Mouse (Mus musculus): ENCODE data around the gene Pex5l.

The Pex5l gene

DNA sequence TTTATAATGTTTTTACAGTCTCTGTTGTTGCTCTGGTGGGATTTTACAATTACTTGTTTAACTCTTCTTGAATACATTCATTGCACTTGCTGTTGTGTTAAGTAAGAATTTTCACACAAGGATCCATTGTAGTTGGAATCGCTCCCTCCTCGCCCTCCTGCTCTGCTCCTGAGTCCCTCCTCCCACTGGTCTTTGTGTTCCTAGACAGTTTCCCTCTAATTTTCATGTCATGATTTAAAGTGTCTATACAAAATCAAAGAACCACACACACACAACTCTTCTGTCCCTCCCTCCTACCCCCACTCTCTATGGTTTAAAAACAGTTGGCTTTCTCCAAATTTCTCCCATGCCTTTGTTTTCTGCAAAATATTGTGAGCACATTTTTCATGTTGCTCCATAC lies 81.6 kb downstream of the Pex5l start:
- DNase-seq, result no peak

DNA sequence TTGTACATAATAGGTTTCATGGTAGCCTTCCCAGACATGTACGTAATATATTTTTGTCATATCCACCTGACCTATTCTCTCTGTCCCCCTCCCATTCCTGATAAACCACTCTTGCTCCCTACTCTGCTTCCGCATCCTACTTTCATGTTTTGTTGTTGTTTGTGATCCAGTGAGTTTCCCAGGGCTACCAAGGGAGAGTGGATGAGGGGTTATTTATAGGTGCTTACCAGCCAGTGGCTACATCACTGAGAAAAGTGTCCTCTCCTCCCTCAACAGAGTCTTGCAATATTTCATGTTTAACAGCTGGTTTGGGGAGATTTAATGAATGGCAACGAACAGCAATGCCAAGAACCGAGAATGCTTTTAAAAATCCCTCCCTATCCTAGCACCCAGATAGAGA lies 82.0 kb downstream of the Pex5l start:
- no peak for DNase-seq

- no peak for DNase-seq
These were observed 82.6 kb downstream of the Pex5l start for GRCm38 (mm10) chr3:33060343-33060937.

GRCm38 (mm10) chr3:33048304-33048703 lies 94.7 kb downstream of the Pex5l start:
- no peak for DNase-seq

DNA sequence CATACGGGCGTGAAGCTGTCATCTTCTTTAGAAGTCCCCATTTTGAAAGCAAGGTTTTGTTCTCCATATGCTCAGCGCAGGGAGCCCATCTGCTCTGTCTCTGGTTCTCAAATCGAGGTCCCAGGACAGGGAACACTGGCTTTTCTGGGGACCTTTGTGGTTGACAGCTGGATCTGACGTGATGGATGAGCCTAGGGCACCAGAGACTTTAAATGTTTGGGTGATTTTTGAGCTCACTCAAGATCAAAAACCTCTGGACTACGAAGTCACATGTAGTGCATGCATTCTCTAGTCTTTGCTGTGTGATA lies 98.3 kb downstream of the Pex5l start:
- DNase-seq, result no peak

GRCm38 (mm10) chr3:33043896-33044798 lies 98.9 kb downstream of the Pex5l start:
- peak; percentile 37 for DNase-seq

GRCm38 (mm10) chr3:33024566-33024965 lies 118.5 kb downstream of the Pex5l start:
- DNase-seq, result no peak

GRCm38 (mm10) chr3:33003901-33004300 lies 139.1 kb downstream of the Pex5l start:
- DNase-seq, result no peak

GRCm38 (mm10) chr3:33001769-33002168 lies 141.3 kb downstream of the Pex5l start:
- no peak for DNase-seq

DNA sequence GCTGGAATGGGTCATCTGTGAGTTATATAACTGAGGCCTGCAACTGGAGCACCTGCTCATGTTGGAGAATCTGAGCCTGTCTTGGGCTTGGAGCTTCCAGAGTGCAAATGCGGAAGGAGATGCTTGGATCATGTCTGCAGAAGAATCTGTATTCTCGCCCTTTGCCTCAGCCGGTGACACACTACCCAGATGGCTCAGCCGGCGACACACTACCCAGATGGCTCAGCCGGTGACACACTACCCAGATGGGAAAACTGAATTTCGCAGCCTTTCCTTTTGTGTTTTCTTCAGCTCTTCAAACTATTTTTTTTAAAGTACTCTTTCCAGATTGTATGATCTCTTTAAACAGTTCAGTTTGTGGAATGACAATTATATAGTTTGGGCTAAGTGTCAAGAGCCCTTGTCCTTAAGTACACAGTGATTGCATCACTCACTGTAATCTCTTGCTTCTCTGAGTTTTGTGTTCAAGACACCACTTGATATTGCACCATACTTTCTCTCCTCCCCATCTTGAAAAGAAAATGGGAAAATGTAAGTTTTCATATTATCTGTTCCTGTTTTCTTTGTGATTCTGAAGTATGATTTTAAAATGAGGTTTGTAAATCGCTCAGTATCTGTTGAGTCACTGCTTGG lies 142.5 kb downstream of the Pex5l start:
- peak; percentile 15 for DNase-seq

GRCm38 (mm10) chr3:32991713-32992575 lies 151.1 kb downstream of the Pex5l start:
- no peak for DNase-seq

DNA sequence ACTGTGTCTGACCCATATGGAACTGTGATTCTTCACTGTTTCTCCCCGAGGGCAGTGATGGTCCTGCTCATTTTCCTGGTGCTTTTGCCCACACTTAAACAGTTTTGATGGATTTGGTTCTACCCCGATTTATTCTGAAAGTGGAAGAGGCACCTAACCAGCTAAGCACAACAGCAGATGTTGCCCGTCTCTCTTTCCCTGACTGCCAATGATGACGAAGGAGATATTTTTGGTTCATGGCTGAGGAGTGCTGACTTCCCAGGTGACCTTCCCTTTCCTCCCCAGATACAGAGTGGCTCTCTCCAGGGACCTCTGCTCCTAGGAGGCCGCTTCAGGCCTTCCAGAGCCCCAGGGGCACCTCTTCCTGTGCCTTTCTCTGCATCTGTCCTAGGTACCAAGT lies 155.2 kb downstream of the Pex5l start:
- DNase-seq, result no peak

DNA sequence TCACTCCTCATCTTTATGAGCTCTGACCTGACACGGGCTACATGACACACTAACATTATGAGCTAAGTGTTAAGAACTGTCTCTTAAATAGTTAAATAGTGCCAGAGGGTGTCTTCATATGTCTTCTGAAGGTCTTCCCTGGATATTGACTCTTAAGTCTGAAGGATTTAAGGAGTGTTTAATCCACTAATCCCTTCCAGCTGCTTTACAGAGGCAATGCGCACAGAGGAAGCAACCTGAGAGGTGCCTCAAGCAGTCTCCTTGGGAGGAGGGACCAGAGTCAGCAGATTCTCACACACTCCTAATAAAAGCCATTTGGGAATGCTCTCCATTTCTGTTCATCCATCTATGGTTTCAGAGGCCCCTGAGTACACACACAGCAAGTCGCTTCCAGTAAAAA lies 157.9 kb downstream of the Pex5l start:
- no peak for DNase-seq

- DNase-seq, result no peak
These were observed 163.1 kb downstream of the Pex5l start for GRCm38 (mm10) chr3:32979981-32980380.

DNA sequence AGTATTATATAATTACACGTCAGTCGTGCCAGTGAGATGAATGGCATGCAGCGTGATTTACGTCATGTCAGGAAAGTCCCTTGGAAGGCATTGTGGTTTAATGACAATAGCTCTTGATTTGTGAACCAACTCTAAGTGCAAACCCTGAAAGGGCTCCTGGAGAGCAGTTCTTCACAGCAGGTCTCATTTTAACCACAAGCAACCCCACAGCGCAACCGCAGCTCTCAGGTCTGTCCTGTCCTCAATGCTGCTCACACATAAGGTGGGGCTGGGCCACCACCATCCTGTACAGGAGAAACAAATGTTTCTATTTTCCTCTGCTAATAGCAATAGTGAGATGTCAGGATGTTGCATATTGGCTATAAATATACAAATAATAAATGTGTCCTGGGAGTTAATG lies 163.8 kb downstream of the Pex5l start:
- DNase-seq, result no peak

DNA sequence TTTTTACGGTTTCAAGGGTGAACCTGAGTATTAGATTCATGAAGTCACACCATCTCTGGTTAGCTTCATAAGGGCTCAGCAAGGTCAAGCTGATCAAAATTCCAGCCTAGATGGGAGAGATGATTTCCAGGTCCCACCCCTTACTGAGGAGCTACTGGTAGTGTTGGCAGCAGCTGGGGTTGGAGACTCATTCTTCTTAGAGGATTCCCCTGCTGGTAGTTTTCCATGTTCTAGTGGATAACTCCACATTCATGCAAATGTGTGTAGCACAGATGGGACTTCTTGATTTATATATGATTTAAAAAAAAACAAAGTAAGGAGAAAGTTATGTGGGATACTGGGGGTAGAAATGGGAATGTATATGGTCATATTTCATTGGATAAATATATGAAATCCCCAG lies 172.8 kb downstream of the Pex5l start:
- DNase-seq, result no peak

GRCm38 (mm10) chr3:32968671-32969425 lies 174.2 kb downstream of the Pex5l start:
- no peak for DNase-seq

GRCm38 (mm10) chr3:32965528-32965927 lies 177.5 kb downstream of the Pex5l start:
- DNase-seq, result no peak

- DNase-seq, result no peak
These were observed 181.6 kb downstream of the Pex5l start for GRCm38 (mm10) chr3:32961494-32961893.

DNA sequence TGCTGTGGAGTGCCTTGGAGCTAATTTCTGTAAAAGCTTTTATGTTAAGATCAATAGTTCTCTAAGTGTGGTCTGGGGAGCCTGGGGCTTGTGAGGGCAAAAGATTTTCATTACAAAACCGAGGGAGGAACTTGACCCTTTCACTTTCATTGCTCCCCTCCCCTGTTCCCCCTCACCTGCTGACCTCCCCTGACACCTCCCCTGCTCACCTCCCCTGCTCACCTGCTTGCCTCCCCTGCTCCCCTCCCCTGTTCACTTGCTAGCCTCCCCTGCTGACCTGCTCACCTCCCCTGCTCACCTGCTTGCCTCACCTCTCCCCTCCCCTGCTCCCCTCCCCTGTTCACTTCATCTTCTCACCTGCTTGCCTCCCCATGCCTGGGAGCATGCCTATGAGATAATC lies 191.7 kb downstream of the Pex5l start:
- no peak for DNase-seq

- DNase-seq, result no peak
These were observed 195.6 kb downstream of the Pex5l start for GRCm38 (mm10) chr3:32947486-32947885.

DNA sequence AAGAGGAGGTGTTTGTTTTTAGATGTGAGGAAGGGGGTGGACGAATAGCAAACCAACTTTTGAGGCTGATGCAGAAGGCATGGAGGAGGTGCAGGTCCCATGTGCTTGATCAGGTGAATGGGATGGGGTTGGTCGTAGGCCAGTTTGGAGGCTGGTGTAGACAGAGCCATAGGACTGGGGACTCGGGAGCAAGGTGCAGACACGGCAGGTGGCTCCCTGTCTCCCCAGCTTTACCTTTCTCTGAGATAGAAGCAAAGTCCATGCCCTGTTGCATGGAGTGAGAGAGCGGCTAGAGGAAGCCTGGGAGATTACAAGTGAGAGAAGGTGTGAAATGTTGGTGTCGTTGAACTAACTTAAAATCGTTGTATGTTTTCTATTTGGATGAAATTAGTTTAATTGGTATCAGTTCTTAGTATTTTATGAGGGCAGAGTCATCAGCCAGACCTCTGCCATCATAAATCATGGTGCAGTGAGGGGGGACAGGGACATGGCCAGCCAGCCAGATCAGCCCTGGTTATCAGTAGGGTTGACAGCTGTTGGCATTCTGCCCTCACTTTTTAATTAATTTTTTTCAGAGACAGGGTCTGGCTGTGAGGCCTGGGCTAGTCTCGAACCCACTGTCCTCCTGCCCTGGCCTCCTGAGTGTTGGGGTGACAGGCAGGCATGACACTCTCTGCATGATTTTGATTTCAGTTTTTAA lies 203.1 kb downstream of the Pex5l start:
- DNase-seq, result no peak

Measured in right cerebral cortex, postnatal 14 days (tissue).